Mouse (Mus musculus): Measurements from ENCODE around the gene Mlkl. TPM values are rescaled to one million over a fixed set of nuclear protein-coding genes. Genes with fewer than 3 reads are reported as not detected.
"Not testable (repeated sequence)": the region's sequence is repeated elsewhere in the genome, so short reads cannot be mapped to it uniquely, and the experiment has no call there.

Mlkl gene
- polyA plus RNA-seq, 1 experiment from 2014 or later, result 1.3 TPM

DNA sequence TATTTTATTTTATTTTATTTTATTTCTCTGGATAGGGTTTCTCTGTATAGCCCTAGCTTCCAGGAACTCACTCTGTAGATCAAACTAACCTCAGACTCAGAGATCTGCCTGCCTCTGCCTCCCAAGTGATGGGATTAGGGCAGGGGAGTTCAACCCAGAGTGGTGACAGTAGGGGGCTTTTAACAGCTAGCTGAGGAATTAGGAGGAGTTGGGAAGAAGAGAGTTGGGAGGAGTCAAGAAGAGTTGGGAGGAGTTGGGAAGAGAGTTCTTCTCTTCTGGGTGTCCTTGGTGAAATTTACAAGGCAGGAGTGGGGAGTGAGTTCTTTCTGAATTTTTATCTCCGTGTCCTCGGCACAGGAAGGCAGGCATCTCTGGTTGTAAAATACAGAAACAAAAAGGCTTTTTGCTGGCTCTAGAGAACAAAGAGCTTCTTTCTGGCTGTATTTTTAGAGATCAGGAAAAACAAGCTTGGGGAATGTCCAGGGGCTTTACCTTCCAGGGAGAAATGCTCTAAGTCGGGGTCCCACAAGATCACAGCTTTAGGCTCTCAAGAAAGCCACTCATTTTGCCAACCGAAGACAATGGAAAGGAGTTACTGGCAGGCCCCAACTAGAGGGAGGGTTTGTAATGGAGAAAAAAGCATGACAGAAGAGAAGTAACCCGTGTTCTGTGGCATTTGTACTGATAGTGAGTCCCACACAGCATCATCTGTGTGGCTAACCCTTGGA is 34.7 kb downstream of the Mlkl start:
- not testable (repeated sequence) for H3K4me3 ChIP-seq (ENCODE audit: low read depth, low read length); H3K36me3 ChIP-seq (ENCODE audit: control insufficient read depth, insufficient read depth, low read length); H3K9ac ChIP-seq (ENCODE audit: low read depth, low read length); DNase-seq (ENCODE audit: low spot score); H3K27me3 ChIP-seq (ENCODE audit: control insufficient read depth, insufficient read depth, low read length); H3K4me1 ChIP-seq (replicated peaks; ENCODE audit: control insufficient read depth, insufficient read depth, low read length); H3K27ac ChIP-seq (ENCODE audit: low read depth, low read length); ATAC-seq (ENCODE audit: low FRiP score); H3K9me3 ChIP-seq (ENCODE audit: control insufficient read depth, low read length); H3K4me2 ChIP-seq (replicated peaks; ENCODE audit: low read depth, low read length)
- 85% methylated on average over 5 of the region's 5 CpGs for WGBS

GRCm38 (mm10) chr8:111300597-111301546 is 37.1 kb downstream of the Mlkl start:
- Histone ChIP-seq H3K27me3 (ENCODE audit: control insufficient read depth, insufficient read depth, low read length) (no peaks in the 10 kb centered on the region), H3K27ac (ENCODE audit: low read depth, low read length) (0 out of 2 replicates have a peak overlapping the region, but pooled peaks have one; percentile 39), H3K4me1 (replicated peaks; ENCODE audit: control insufficient read depth, insufficient read depth, low read length) (peaks cover 3% of the 10 kb centered on the region; the same call in 1 of the 2 replicates), H3K9ac (ENCODE audit: low read depth, low read length) (no peak overlapping the region), H3K9me3 (ENCODE audit: control insufficient read depth, low read length) (no peaks in the 10 kb centered on the region), H3K36me3 (ENCODE audit: control insufficient read depth, insufficient read depth, low read length) (peaks cover 3% of the 10 kb centered on the region; the same call in 1 of the 2 replicates), H3K4me2 (replicated peaks; ENCODE audit: low read depth, low read length) (0 out of 2 replicates have a peak overlapping the region, but pooled peaks have one; percentile 20), H3K4me3 (ENCODE audit: low read depth, low read length) (0 out of 2 replicates have a peak overlapping the region, but pooled peaks have one; percentile 8)
- ATAC-seq (ENCODE audit: low FRiP score), result no peak
- WGBS, result 63% methylated on average over 11 of the region's 11 CpGs
- DNase-seq (ENCODE audit: low spot score), result no peak

DNA sequence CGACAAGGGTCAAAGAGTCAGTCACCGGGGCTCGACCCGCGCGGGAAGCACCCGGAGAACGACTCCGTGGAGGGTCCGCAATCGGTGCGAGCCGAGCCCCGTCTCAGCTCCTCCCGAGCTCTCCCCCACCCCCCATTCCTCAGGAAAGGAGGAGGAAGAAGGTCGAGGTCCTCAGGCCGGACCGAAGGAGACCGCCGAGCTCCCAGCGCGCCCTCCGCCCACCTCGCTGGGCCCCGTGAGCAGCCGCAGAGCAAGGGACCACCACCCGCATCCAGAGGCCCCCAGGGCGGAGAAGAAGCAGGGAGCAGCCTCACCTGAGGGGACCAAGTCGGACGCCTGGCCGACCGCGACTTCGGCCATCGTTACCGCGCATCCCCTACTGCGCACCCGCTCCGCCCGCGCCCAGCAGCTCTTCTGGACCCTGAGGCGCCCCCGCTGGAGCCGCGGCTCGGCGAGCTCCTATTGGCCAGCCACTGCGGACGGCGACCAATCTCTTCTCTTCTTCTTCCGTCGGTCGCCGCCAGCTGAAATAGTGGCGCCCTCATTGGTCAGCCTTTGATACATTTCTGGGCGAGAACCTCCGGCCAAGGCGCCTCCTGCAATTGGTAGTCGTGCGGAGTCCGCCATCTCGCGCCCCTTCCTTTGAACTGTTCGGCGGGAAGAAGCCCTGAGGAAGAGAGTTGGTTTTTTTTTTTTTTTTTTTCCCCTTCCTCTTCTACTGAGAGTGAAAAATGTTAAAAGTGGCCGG is 38.0 kb downstream of the Mlkl start, which contains the start of gene Rfwd3:
Gene Rfwd3, minus strand, starts transcription at position 402 of the 748 bp plus-strand sequence.
- ATAC-seq (ENCODE audit: low FRiP score), result peak; percentile 99
- Histone ChIP-seq H3K4me1 (replicated peaks; ENCODE audit: control insufficient read depth, insufficient read depth, low read length) (peaks cover 3% of the 10 kb centered on the region; the same call in 1 of the 2 replicates), H3K9ac (ENCODE audit: low read depth, low read length) (peak within 1 kb of the TSS; percentile 93), H3K4me2 (replicated peaks; ENCODE audit: low read depth, low read length) (peak within 1 kb of the TSS; percentile 63), H3K9me3 (ENCODE audit: control insufficient read depth, low read length) (no peaks in the 10 kb centered on the region), H3K36me3 (ENCODE audit: control insufficient read depth, insufficient read depth, low read length) (peaks cover 6% of the 10 kb centered on the region), H3K27ac (ENCODE audit: low read depth, low read length) (peak within 1 kb of the TSS; percentile 84), H3K4me3 (ENCODE audit: low read depth, low read length) (peak within 1 kb of the TSS; percentile 94), H3K27me3 (ENCODE audit: control insufficient read depth, insufficient read depth, low read length) (no peaks in the 10 kb centered on the region)
- 0% methylated on average over 63 of the region's 67 CpGs for WGBS
- DNase-seq (ENCODE audit: low spot score), result peak; percentile 94

GRCm38 (mm10) chr8:111299363-111299820 is 38.6 kb downstream of the Mlkl start:
- under 1% methylated on average over 28 of the region's 28 CpGs for WGBS
- peaks cover 3% of the 10 kb centered on the region; the same call in 1 of the 2 replicates for H3K4me1 ChIP-seq (replicated peaks; ENCODE audit: control insufficient read depth, insufficient read depth, low read length)
- peak overlapping the region; percentile 63 for H3K4me2 ChIP-seq (replicated peaks; ENCODE audit: low read depth, low read length)
- no peaks in the 10 kb centered on the region for H3K27me3 ChIP-seq (ENCODE audit: control insufficient read depth, insufficient read depth, low read length)
- peak overlapping the region; percentile 93 for H3K9ac ChIP-seq (ENCODE audit: low read depth, low read length)
- peak overlapping the region; percentile 84 for H3K27ac ChIP-seq (ENCODE audit: low read depth, low read length)
- no peaks in the 10 kb centered on the region for H3K9me3 ChIP-seq (ENCODE audit: control insufficient read depth, low read length)
- DNase-seq (ENCODE audit: low spot score) (peak; percentile 69), ATAC-seq (ENCODE audit: low FRiP score) (peak; percentile 3; the same call in 1 of the 2 replicates)
- peak overlapping the region; percentile 94 for H3K4me3 ChIP-seq (ENCODE audit: low read depth, low read length)
- H3K36me3 ChIP-seq (ENCODE audit: control insufficient read depth, insufficient read depth, low read length), result peaks cover 6% of the 10 kb centered on the region

- H3K9me3 ChIP-seq (ENCODE audit: control insufficient read depth, low read length), result no peaks in the 10 kb centered on the region
- DNase-seq (ENCODE audit: low spot score) (no peak), ATAC-seq (ENCODE audit: low FRiP score) (no peak)
- no peak overlapping the region for H3K4me3 ChIP-seq (ENCODE audit: low read depth, low read length)
- peaks cover 3% of the 10 kb centered on the region; the same call in 1 of the 2 replicates for H3K4me1 ChIP-seq (replicated peaks; ENCODE audit: control insufficient read depth, insufficient read depth, low read length)
- H3K27me3 ChIP-seq (ENCODE audit: control insufficient read depth, insufficient read depth, low read length), result no peaks in the 10 kb centered on the region
- no peak overlapping the region for H3K4me2 ChIP-seq (replicated peaks; ENCODE audit: low read depth, low read length)
- no peak overlapping the region for H3K27ac ChIP-seq (ENCODE audit: low read depth, low read length)
- peaks cover 6% of the 10 kb centered on the region for H3K36me3 ChIP-seq (ENCODE audit: control insufficient read depth, insufficient read depth, low read length)
- H3K9ac ChIP-seq (ENCODE audit: low read depth, low read length), result no peak overlapping the region
- 94% methylated on average over 1 of the region's 1 CpGs for whole genome bisulfite sequencing
Observed at GRCm38 (mm10) chr8:111298011-111298410, 40.0 kb downstream of the Mlkl start.

- no peaks in the 10 kb centered on the region for H3K4me1 ChIP-seq (replicated peaks; ENCODE audit: control insufficient read depth, insufficient read depth, low read length)
- no peak for ATAC-seq (ENCODE audit: low FRiP score)
- H3K4me3 ChIP-seq (ENCODE audit: low read depth, low read length), result no peak overlapping the region
- DNase-seq (ENCODE audit: low spot score), result no peak
- no peak overlapping the region for H3K4me2 ChIP-seq (replicated peaks; ENCODE audit: low read depth, low read length)
- no peak overlapping the region for H3K9ac ChIP-seq (ENCODE audit: low read depth, low read length)
- no peaks in the 10 kb centered on the region for H3K9me3 ChIP-seq (ENCODE audit: control insufficient read depth, low read length)
- no peak overlapping the region for H3K27ac ChIP-seq (ENCODE audit: low read depth, low read length)
- H3K27me3 ChIP-seq (ENCODE audit: control insufficient read depth, insufficient read depth, low read length), result no peaks in the 10 kb centered on the region
- WGBS, result 97% methylated on average over 7 of the region's 7 CpGs
- H3K36me3 ChIP-seq (ENCODE audit: control insufficient read depth, insufficient read depth, low read length), result peaks cover 10% of the 10 kb centered on the region
Observed at GRCm38 (mm10) chr8:111291733-111292132, 46.2 kb downstream of the Mlkl start.

- no peak for ATAC-seq (ENCODE audit: low FRiP score)
- DNase-seq (ENCODE audit: low spot score), result no peak
- H3K27me3 ChIP-seq (ENCODE audit: control insufficient read depth, insufficient read depth, low read length), result no peaks in the 10 kb centered on the region
- WGBS, result 98% methylated on average over 7 of the region's 7 CpGs
- peaks cover 10% of the 10 kb centered on the region; the same call in 1 of the 2 replicates for H3K36me3 ChIP-seq (ENCODE audit: control insufficient read depth, insufficient read depth, low read length)
- no peak overlapping the region for H3K9ac ChIP-seq (ENCODE audit: low read depth, low read length)
- H3K9me3 ChIP-seq (ENCODE audit: control insufficient read depth, low read length), result no peaks in the 10 kb centered on the region
- H3K4me2 ChIP-seq (replicated peaks; ENCODE audit: low read depth, low read length), result no peak overlapping the region
- H3K4me1 ChIP-seq (replicated peaks; ENCODE audit: control insufficient read depth, insufficient read depth, low read length), result no peaks in the 10 kb centered on the region
- H3K27ac ChIP-seq (ENCODE audit: low read depth, low read length), result no peak overlapping the region
- H3K4me3 ChIP-seq (ENCODE audit: low read depth, low read length), result no peak overlapping the region
Observed at GRCm38 (mm10) chr8:111290586-111290985, 47.4 kb downstream of the Mlkl start.

- Histone ChIP-seq H3K9ac (ENCODE audit: low read depth, low read length) (no peak overlapping the region), H3K4me2 (replicated peaks; ENCODE audit: low read depth, low read length) (no peak overlapping the region), H3K36me3 (ENCODE audit: control insufficient read depth, insufficient read depth, low read length) (peaks cover 12% of the 10 kb centered on the region; the same call in 1 of the 2 replicates), H3K9me3 (ENCODE audit: control insufficient read depth, low read length) (no peaks in the 10 kb centered on the region), H3K4me3 (ENCODE audit: low read depth, low read length) (no peak overlapping the region), H3K27ac (ENCODE audit: low read depth, low read length) (no peak overlapping the region), H3K4me1 (replicated peaks; ENCODE audit: control insufficient read depth, insufficient read depth, low read length) (no peaks in the 10 kb centered on the region), H3K27me3 (ENCODE audit: control insufficient read depth, insufficient read depth, low read length) (no peaks in the 10 kb centered on the region)
- no peak for DNase-seq (ENCODE audit: low spot score)
- no peak for ATAC-seq (ENCODE audit: low FRiP score)
- WGBS, result 93% methylated on average over 4 of the region's 4 CpGs
Observed at GRCm38 (mm10) chr8:111285603-111286002, 52.4 kb downstream of the Mlkl start.

All from hindbrain, embryonic 11.5 days (tissue).